Mouse (Mus musculus) small intestine, adult 2 months (tissue): Measurements from ENCODE around the gene Dyrk1a. TPM values are rescaled to one million over a fixed set of nuclear protein-coding genes. Genes with fewer than 3 reads are reported as not detected.

Source experiments
- H3K27ac ChIP-seq: fragments of 200-500 bp; 2 replicates; pipeline ENCODE4 v1.5.1; 2012; ENCODE audit warnings: low read depth, low read length, control low read depth, inconsistent platforms; ENCODE audit not compliant: insufficient read depth
- H3K27me3 ChIP-seq: fragments of 200-500 bp; 2 replicates; pipeline ENCODE4 v1.6.1; 2012; ENCODE audit warnings: mild to moderate bottlenecking, moderate library complexity, low read length, inconsistent platforms; ENCODE audit not compliant: control insufficient read depth, insufficient read depth
- H3K36me3 ChIP-seq: fragments of 200-500 bp; 2 replicates; pipeline ENCODE4 v1.6.1; 2012; ENCODE audit warnings: mild to moderate bottlenecking, low read length, control low read depth, inconsistent platforms; ENCODE audit not compliant: control insufficient read depth, insufficient read depth
- H3K4me1 ChIP-seq: fragments of 200-500 bp; 2 replicates; pipeline ENCODE4 v1.6.1; 2012; ENCODE audit warnings: low read length, inconsistent platforms, mixed read lengths; ENCODE audit not compliant: control insufficient read depth, insufficient read depth, insufficient read length
- H3K4me3 ChIP-seq: fragments of 200-500 bp; 2 replicates; pipeline ENCODE4 v1.5.1; 2012; ENCODE audit warnings: low read depth, mild to moderate bottlenecking, control low read depth, inconsistent platforms, low read length, moderate library complexity
- CTCF ChIP-seq: fragments of 200-500 bp; IDR thresholded peaks from 2 replicates; pipeline ENCODE4 v1.5.1; 2012; ENCODE audit warnings: low read depth, mild to moderate bottlenecking, control low read depth, inconsistent platforms, low read length, moderate library complexity, mixed read lengths; ENCODE audit not compliant: insufficient replicate concordance, insufficient read length; ENCODE audit errors: extremely low read depth
- POLR2A ChIP-seq: fragments of 200-500 bp; IDR thresholded peaks from 2 replicates; pipeline ENCODE4 v1.6.1; 2012; ENCODE audit warnings: low read depth, mild to moderate bottlenecking, control low read depth, inconsistent platforms, low read length, moderate library complexity
- WGBS: fragments of 180-500 bp; shearing (Covaris S2); methylation state at CpG from one replicate; pipeline ENCODE4 v1.1.7; 2018; 5-methylcytosine and 5-hydroxymethylcytosine counted together
- polyA plus RNA-seq: library from polyadenylated mRNA; depleted of rRNA; stranded (reverse); fragments of >200 nt; gene quantifications from 2 replicates; pipeline ENCODE4 v1.2.3, GENCODE M21; 2012

Dyrk1a gene
- polyA plus RNA-seq, 1 experiment = 32.1 TPM

- Histone ChIP-seq H3K4me1 (peaks cover 41% of the 10 kb centered on the region), H3K27ac (no peak overlapping the region), H3K4me3 (no peak overlapping the region), H3K27me3 (no peaks in the 10 kb centered on the region), H3K36me3 (no peaks in the 10 kb centered on the region)
- 57% methylated on average over 3 of the region's 3 CpGs for WGBS
- TF ChIP-seq CTCF (no peak), POLR2A (no peak)
Measured at GRCm38 (mm10) chr16:94591536-94591935, 21.7 kb downstream of the Dyrk1a start.

GRCm38 (mm10) chr16:94596633-94597032 lies 26.8 kb downstream of the Dyrk1a start:
- H3K36me3 ChIP-seq = no peaks in the 10 kb centered on the region
- TF ChIP-seq POLR2A (no peak), CTCF (no peak)
- no peaks in the 10 kb centered on the region for H3K27me3 ChIP-seq
- 25% methylated on average over 2 of the region's 2 CpGs for WGBS
- peaks cover 36% of the 10 kb centered on the region for H3K4me1 ChIP-seq
- no peak overlapping the region for H3K4me3 ChIP-seq
- no peak overlapping the region for H3K27ac ChIP-seq

GRCm38 (mm10) chr16:94597640-94598039 lies 27.8 kb downstream of the Dyrk1a start:
- 5% methylated on average over 1 of the region's 1 CpGs for WGBS
- no peak for TF ChIP-seq CTCF
- no peak for TF ChIP-seq POLR2A
- no peak overlapping the region for H3K27ac ChIP-seq

GRCm38 (mm10) chr16:94599977-94600724 lies 30.3 kb downstream of the Dyrk1a start:
- TF ChIP-seq POLR2A = no peak
- no peak for TF ChIP-seq CTCF
- WGBS = 24% methylated on average over 6 of the region's 6 CpGs
- H3K36me3 ChIP-seq = no peaks in the 10 kb centered on the region
- no peak overlapping the region for H3K27ac ChIP-seq
- no peaks in the 10 kb centered on the region for H3K27me3 ChIP-seq
- no peak overlapping the region for H3K4me3 ChIP-seq
- H3K4me1 ChIP-seq = peaks cover 49% of the 10 kb centered on the region

More at GRCm38 (mm10) chr16:94597640-94598039, 27.8 kb downstream of the Dyrk1a start:
- H3K4me1 ChIP-seq = peaks cover 45% of the 10 kb centered on the region
- H3K27me3 ChIP-seq = no peaks in the 10 kb centered on the region
- H3K4me3 ChIP-seq = no peak overlapping the region
- H3K36me3 ChIP-seq = no peaks in the 10 kb centered on the region

- TF ChIP-seq POLR2A (no peak), CTCF (no peak)
- Histone ChIP-seq H3K27me3 (no peaks in the 10 kb centered on the region), H3K36me3 (no peaks in the 10 kb centered on the region), H3K4me3 (no peak overlapping the region), H3K4me1 (peaks cover 47% of the 10 kb centered on the region), H3K27ac (peak overlapping the region; percentile 52; the same call in 1 of the 2 replicates)
- WGBS = 80% methylated on average over 5 of the region's 5 CpGs
Measured at GRCm38 (mm10) chr16:94601089-94601488, 31.3 kb downstream of the Dyrk1a start.

- H3K27me3 ChIP-seq = no peaks in the 10 kb centered on the region
- H3K27ac ChIP-seq = peak overlapping the region; percentile 52
- TF ChIP-seq POLR2A (no peak), CTCF (no peak)
- WGBS = 16% methylated on average over 6 of the region's 6 CpGs
- H3K4me3 ChIP-seq = no peak overlapping the region
- no peaks in the 10 kb centered on the region for H3K36me3 ChIP-seq
- H3K4me1 ChIP-seq = peaks cover 47% of the 10 kb centered on the region
Measured at GRCm38 (mm10) chr16:94601540-94601953, 31.7 kb downstream of the Dyrk1a start.

- Histone ChIP-seq H3K4me1 (peaks cover 44% of the 10 kb centered on the region), H3K36me3 (no peaks in the 10 kb centered on the region), H3K27me3 (no peaks in the 10 kb centered on the region), H3K27ac (no peak overlapping the region; the same call in 1 of the 2 replicates), H3K4me3 (no peak overlapping the region)
- TF ChIP-seq CTCF (no peak), POLR2A (no peak)
- WGBS = 60% methylated on average over 1 of the region's 1 CpGs
Measured at GRCm38 (mm10) chr16:94602188-94602587, 32.4 kb downstream of the Dyrk1a start.
